17 mouse cellular contexts compared by ENCODE assay signal in the genomic region with DNA sequence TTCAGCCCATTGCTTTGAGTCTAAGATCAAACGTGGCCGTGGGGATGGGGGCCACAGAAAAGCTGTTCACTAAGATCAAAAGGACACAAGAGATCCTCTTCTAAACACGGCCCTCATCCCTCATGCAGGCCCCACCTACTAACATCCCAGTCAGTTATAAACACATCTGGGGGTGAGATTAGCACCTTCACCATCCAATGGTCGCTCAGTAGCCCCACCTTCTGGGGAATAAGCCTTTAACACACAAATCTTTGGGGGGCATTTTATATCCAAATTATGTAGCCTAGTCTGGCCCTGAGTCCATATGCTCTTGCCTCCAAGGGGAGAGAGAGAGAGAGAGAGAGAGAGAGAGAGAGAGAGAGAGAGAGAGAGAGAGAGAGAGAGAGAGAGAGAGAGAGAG. TPM values are rescaled to one million over a fixed set of nuclear protein-coding genes. Genes with fewer than 3 reads are reported as not detected.
DNase-seq lines count a peak whose midpoint lies in the region; ATAC-seq and TF ChIP-seq lines count a peak whose summit lies in the region.
"Had no signal": no experiment of that assay in that cellular context is flagged by ENCODE, and none has a peak within 500 bp of the region (broad histone marks: within the 10 kb centered on the region; RNA-seq: fewer than 3 reads in every experiment).

No protein-coding gene starts in this region.

- peak; percentile 55 for TF ChIP-seq CTCF in layer of hippocampus, adult 2 months (conservative IDR thresholded peaks at IDR 0.05)

- H3K9me3 ChIP-seq in liver, embryonic 11.5 days (ENCODE audit: control insufficient read depth, low read length) = no peaks in the 10 kb centered on the region
- H3K9me3 ChIP-seq: embryonic facial prominence, embryonic 12.5 days; forebrain, embryonic 15.5 days; heart, embryonic 13.5 days; hindbrain, embryonic 15.5 days had no signal

- H3K36me3 ChIP-seq in liver, embryonic 11.5 days (ENCODE audit: control insufficient read depth, insufficient read depth, low read length) = no peaks in the 10 kb centered on the region
- H3K36me3 ChIP-seq: embryonic facial prominence, embryonic 12.5 days; forebrain, embryonic 15.5 days; heart, embryonic 13.5 days; hindbrain, embryonic 15.5 days had no signal

- ATAC-seq in liver, embryonic 11.5 days (replicated peaks; ENCODE audit: low FRiP score) = no peak
- ATAC-seq: forebrain, embryonic 15.5 days had no signal

- H3K4me1 ChIP-seq in liver, embryonic 11.5 days (replicated peaks; ENCODE audit: control insufficient read depth, insufficient read depth, low read length) = no peaks in the 10 kb centered on the region
- H3K4me1 ChIP-seq: embryonic facial prominence, embryonic 12.5 days; heart, embryonic 13.5 days had no signal

- H3K4me3 ChIP-seq in layer of hippocampus, adult 2 months = no peak overlapping the region
- no peak overlapping the region for H3K4me3 ChIP-seq in liver, embryonic 11.5 days (ENCODE audit: low read depth, low read length)
- H3K4me3 ChIP-seq: embryonic facial prominence, embryonic 12.5 days; forebrain, embryonic 15.5 days; heart, embryonic 13.5 days; hindbrain, embryonic 15.5 days had no signal

- no peaks in the 10 kb centered on the region for H3K27me3 ChIP-seq in liver, embryonic 11.5 days (replicated peaks; ENCODE audit: control insufficient read depth, insufficient read depth, low read length)
- H3K27me3 ChIP-seq: embryonic facial prominence, embryonic 12.5 days; forebrain, embryonic 15.5 days; heart, embryonic 13.5 days; hindbrain, embryonic 15.5 days had no signal

- no peak for DNase-seq in layer of hippocampus, adult 2 months (ENCODE audit: low spot score in 2 of 2)
- DNase-seq in layer of hippocampus, adult 8-10 months (ENCODE audit: low spot score in 2 of 2) = no peak
- DNase-seq in 416B (ENCODE audit: low read depth) = peak; percentile 18
- DNase-seq in B cell, adult 2 months = peak; percentile 21 to 24
- DNase-seq in thymus, postnatal 25 days = peak; percentile 30
- no peak for DNase-seq in kidney, postnatal 10 days
- DNase-seq in liver, embryonic 11.5 days (ENCODE audit: low spot score) = no peak
- DNase-seq: adrenal gland, adult 8-10 months; cerebellum, adult 11 months; cerebellum, adult 8-10 months; cerebellum, postnatal 25 days; gastrocnemius, postnatal 14 days; heart, postnatal 36 days had no signal

- no peak overlapping the region for H3K27ac ChIP-seq in layer of hippocampus, adult 2 months
- no peak overlapping the region for H3K27ac ChIP-seq in liver, embryonic 11.5 days (ENCODE audit: low read depth, low read length)
- H3K27ac ChIP-seq: embryonic facial prominence, embryonic 12.5 days; forebrain, embryonic 15.5 days; heart, embryonic 13.5 days; hindbrain, embryonic 15.5 days had no signal

- 32% methylated on average over 4 of the region's 4 CpGs for whole genome bisulfite sequencing in liver, embryonic 11.5 days

- no peak overlapping the region for H3K4me2 ChIP-seq in liver, embryonic 11.5 days
- H3K4me2 ChIP-seq: embryonic facial prominence, embryonic 12.5 days; forebrain, embryonic 15.5 days; heart, embryonic 13.5 days; hindbrain, embryonic 15.5 days had no signal

- H3K9ac ChIP-seq in liver, embryonic 11.5 days (ENCODE audit: low read depth, low read length) = no peak overlapping the region
- H3K9ac ChIP-seq: embryonic facial prominence, embryonic 12.5 days; forebrain, embryonic 15.5 days; heart, embryonic 13.5 days; hindbrain, embryonic 15.5 days had no signal

RNA-seq across cellular contexts. Expression of a gene that starts 40.2 kb away (rescaled TPM):
- 10 to 100 TPM; 31.6 to 37.6 TPM for total RNA-seq in layer of hippocampus, adult 2 months (2021)
- 10 to 100 TPM; 45.9 to 52.3 (median 47.0) TPM for total RNA-seq in layer of hippocampus, adult 8-10 months (2022)
- 1.2 and 1.3 TPM in 2 replicates for polyA plus RNA-seq in liver, embryonic 11.5 days (2014; fragmentation: Nextera tagmentation; extraction: Ambion mirVana)

RNA-seq across cellular contexts. Expression of a gene that starts 54.1 kb away (rescaled TPM):
- 10 to 100 TPM; 32.8 to 34.0 TPM for total RNA-seq in layer of hippocampus, adult 2 months (2021)
- total RNA-seq in layer of hippocampus, adult 8-10 months (2022) = 10 to 100 TPM; 31.2 to 32.2 (median 31.6) TPM
- 58.8 and 59.7 TPM in 2 replicates for polyA plus RNA-seq in liver, embryonic 11.5 days (2014; fragmentation: Nextera tagmentation; extraction: Ambion mirVana)

Comparison
In these comparisons a context has a peak if more than half of its experiments do, and no peak if none do; other contexts are left out.
1. DNase-seq: peak in 416B (single experiment), B cell, adult 2 months (2 of 2) and thymus, postnatal 25 days (single experiment); none in layer of hippocampus, adult 2 months (0 of 2), layer of hippocampus, adult 8-10 months (0 of 2), kidney, postnatal 10 days (single experiment) and liver, embryonic 11.5 days (single experiment).